Mouse (Mus musculus): ENCODE measurements around the gene Krt20.

DNA sequence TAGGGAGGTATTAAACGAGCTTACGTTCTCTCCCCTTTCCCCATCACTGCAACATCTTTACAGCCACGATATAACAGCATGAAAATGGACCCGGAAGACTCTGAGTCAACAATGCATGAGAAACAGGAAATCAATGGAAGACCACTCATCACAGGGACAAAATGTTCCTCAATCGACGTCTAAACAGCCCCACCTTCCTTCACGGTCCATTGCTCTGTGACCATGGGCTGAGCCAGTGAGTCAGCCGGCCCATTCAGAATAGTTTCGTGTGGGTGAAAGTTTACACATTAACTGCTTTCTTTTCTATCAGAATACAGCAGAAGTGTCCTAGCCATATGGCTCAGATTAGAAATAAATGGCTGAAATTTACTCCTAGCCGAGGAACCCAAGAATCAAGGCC lies 16.8 kb upstream of the Krt20 start:
- TF ChIP-seq CTCF (IDR thresholded peaks at IDR 0.05; ENCODE audit: borderline replicate concordance, insufficient read depth, low read depth, low read length) (no peak), POLR2A (IDR thresholded peaks at IDR 0.05; ENCODE audit: borderline replicate concordance, insufficient read depth, low read length) (no peak)
